Mouse (Mus musculus): ENCODE measurements at regions not wholly inside any gene's neighbourhood (a gene's known extent, or its start where the extent isn't known, plus 50 kb on each side); places are given as distances from the start of the nearest gene placed in this dataset.

DNA sequence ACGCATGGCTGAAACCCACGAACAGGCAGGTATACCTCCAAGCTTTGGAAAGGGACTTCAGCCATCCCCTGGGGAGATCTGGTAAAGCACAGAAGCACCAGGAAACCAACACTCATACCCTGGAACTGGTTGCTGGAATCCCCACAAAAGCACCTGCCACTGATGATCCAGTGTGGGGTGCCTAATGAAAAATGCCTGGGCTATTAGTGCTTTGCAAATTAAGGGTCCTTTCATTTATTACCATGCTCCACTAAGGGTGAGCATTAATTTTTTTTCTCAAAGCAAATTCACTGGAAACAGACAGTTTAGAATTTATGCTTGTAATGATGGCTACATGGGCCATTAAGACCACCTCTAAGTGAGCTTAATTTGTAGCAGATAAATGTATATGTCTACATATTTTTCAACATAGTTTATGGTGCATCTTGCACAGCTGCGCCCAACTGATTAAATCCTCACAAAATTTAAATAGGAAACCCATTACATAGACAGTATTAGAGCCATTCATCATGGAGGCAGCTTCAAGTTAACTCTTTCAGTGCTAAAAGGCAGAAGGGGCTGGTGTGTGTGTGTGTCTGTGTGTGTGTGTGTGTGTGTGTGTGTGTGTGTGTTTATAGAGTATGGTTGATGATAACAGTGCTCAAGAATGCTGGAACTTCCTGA is 201.8 kb downstream of the Cbln1 start:
- DNase-seq: no peak

DNA sequence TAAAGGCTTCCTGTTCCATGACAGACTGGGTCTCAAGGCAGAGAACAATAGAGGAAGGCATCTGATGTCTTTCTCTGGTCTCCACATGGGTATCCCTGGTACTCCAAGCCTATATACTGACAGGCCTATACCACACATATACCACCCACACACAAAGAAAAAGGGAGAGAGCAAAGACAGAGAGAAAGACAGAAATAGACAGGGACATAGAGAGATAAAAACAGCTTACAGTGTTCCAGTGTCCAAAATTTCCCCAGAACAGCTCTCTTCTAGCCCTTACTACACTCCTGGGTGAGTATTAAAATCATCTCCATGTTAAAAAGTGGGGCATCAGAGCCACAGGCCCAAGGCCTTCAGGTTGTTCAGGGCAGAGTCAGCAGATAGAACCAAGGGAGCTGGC is 204.2 kb downstream of the Cbln1 start:
- DNase-seq: no peak

DNA sequence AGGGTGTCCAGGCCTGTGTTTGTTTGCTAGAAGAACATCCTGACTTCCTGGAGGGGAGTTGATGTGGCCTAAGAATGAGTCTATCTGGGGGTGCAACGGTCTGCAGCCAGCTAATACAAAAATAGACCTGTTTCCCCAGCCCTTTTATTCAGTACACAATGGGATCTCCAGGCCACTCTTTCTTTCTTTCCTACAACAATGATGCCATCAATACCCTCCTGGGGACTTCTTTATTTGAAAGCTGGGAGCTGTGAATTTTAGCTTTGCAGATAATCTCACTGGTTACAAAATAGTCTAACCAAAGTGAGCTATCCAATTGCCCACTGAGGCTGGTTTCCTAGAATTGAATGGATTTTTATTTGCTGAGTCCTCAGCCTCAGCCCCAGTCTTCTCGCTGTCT is 207.4 kb downstream of the Cbln1 start:
- no peak for DNase-seq

DNA sequence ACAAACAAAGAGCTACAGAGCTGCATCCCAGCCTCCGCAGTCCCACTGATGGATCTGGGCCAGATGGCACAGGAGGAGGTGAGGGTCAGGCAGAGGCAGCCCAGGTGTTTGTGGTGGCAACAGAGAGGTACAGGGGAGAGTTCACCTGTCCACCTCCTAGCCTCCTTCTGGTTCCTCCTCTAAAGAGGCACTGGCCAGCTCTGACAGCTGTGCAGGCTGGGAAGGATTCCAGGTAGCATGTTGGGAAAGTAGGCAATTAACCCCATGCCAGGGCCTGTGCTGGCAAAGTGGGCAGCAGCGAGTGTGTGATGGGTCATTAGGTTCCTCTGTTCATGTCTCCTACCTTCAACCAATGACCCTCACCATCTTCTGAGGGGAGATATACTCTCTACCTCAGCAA is 212.1 kb downstream of the Cbln1 start:
- no peak for DNase-seq

DNA sequence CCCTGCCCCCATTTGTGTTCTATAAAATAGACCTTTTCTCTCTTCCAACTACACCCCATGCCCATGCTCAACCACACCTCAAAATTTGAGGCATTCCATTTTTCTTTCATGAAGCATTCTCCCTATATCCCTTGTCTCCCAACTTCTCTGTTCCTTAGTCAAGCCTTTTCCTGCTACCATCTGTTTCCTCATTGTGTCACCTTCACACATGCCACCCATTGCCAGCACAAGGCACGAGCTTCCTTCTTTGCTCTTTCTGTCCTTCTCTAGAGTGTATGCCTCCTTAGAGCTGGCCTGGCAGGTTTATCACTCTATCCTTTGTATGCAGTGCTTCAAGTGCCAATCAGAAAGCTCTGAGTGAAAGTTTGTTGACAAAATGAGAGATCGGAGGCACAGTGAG is 229.7 kb downstream of the Cbln1 start:
- DNase-seq: no peak

DNA sequence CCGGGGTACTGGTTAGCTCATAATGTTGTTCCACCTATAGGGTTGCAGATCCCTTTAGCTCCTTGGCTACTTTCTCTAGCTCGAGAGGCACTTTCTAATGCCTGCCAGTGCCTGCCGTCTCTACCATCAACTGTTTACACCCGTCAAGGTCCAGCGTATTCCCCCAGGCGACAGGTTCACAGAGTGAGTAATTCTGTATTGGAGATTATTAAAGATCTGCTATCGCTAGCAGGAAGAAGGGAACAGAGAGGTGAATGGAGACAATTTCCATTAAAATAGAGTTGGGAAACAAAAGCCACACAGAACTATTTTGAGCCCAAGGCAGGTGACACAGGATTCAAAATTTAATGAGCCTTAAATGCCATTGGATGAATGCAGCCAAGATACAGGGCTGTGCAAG is 235.2 kb downstream of the Cbln1 start:
- no peak for DNase-seq

DNA sequence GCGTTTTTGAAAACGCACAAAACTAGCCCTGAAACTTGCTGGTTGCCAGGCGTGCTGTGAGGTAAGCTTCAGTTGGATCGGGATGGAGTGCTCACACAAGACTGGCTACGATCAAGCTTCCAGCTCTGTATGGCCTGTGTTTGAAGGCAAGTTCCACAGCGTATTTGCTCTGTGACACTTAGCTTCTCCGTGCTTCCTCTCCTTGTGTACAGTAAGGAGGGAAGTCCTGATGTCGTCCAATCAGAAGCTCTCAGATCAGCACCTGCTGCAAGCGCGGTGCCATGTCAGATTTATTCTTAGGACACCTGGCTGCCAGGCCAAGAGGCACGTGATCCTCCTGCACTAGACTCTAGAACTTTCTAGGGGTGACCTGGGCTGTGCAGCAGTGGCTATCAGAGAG is 236.0 kb downstream of the Cbln1 start:
- DNase-seq: no peak

DNA sequence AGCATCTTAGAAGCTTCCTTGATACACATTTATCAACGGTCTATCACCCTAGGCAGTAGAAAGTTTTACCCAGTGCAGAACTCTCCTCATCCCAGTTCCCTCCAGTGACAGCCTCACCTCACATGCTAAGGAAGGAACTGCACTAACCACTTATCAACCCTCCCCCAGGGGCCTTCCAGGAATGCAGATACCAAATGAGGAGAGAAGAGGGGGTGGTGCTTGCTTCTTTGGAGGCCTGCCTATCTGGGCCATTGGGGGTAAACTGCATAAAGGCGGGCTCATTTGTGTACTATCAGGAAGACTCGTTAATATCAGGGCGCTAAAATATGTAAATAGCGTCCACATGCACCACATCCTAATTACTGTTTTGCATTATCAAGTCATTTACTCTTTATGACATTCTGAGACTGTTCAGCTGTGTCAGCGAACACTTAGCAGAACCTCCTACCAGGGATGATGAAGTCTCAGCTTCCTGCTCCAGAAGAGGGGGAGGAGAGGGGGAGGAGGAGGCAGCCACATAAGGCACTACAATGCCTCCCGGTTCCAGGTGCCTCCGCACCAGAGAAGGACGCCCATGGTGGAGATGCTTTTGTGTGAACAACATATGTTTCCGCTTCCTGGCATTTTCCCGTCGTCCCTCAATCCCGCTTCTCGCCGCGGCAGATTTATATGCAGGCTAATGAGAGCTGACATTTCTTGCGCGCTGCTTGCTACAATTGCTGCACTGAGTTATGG is 236.9 kb downstream of the Cbln1 start:
- DNase-seq: no peak

DNA sequence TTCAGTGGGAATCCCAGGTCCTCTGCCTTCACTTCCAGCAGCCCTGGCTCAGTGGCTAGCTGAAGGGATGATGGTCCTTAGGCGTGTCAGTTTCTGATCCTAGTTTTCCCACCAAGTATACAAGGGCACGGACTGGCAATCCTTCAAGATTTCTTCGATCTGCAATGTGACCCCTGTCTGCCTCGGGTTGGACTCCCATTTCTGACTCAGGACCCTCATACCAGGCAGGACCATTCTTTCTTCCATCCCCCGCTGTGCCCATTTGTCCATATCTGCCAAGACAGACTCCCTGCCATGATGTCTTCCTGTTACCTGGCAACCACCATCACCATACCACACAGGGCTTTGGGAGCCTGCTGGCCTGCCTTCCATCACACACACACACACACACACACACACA is 238.1 kb downstream of the Cbln1 start:
- no peak for DNase-seq

DNA sequence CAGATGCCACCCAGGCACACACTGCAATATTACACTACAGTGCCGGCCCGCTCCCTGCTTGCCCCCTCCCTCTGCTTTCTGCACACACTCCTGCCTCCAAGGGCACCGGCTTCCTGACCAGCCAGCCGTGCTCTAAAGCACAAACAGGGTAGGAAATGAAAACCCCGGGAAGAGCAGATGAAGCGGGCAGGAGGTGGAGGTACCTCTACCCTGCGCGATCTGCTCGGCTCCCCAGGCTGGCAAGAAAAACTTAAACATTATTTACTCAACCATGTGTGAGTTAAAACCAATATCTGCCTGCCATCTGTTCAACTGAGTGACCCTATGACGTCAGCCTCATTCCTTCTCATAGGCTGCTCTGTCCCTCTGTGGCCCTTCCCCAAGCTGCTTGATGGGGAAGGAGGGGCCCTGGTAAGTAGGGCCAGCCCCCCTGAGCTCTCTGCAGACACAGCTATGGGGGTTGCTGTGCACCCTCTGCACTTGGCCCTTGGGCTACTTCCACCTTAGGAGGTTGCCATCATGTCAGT is 238.5 kb downstream of the Cbln1 start:
- DNase-seq: peak; percentile 10

DNA sequence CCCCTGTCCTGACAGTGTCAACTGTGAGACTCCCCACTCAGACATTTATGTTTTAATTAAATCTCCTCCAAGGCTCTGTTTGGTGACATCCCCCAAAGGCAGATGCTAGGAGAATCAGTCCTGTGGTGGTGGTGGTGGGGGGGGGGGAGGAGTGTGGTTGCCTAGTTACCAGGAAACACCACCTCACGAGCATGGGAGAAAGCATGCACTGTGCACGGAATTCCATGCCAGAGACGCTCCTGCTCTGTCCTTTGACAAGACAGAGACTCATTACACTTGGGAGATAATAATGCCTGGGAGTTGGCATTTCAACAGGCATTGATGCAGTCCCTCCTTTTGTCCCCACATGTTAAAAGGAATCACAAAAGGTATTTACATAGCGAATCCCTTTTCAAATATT is 240.6 kb downstream of the Cbln1 start:
- DNase-seq: no peak

DNA sequence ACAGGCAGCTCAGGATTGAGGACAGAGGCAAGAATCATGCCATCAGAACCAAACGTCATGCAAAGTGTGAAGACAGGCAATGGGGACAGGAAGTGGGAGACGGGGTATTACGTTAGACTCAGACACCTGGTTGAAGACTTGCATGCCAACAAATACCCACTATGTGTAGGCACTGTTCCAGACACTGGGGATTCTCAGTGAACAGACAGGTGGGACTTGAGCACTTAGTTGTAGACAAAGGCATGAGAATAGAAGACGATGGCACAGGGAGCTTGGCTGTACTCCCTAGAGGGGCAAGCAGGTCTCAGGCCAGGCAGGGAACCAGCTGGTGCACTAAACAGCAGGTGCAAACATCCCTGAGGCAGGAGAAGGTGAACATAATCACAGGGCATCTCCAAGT is 242.3 kb downstream of the Cbln1 start:
- DNase-seq: no peak

DNA sequence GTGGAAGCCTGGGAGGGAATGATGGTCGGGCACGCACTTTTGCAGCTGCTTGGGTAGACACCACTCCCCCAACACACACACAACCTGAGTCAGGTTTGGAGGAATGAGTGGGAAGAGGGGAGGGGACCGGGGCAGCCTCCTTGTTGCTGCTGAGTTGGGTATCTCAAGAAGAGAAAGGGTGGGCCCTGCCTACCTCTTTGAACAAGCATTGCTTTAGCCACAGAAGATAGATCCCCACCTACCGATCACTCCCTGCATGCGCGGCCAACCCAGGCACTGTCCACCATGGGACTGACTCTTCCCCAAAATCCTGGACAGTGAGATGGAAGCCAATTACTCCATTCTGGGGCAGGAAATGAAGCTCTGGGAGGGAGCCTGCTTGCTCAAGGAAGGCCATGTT is 243.2 kb downstream of the Cbln1 start:
- no peak for DNase-seq

DNA sequence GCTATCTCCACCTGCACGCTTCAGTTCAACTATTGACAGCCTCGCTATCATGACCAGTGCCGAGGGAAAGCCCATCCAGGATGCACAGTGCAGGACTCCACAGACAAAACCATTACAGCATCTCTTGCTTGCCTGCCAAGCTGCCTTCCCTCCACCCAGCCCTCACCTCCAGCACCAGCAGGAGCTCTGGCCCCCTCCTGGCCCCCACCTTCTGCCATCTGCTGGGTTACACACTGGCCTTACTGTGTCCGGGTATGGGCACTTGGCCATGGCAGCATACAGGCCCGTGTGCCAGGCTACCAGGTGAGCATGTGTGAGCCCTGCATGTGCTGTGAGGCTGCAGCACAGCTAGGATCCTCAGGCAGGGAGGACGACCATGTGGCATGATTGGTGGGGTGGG is 243.6 kb downstream of the Cbln1 start:
- peak; percentile 16 for DNase-seq

DNA sequence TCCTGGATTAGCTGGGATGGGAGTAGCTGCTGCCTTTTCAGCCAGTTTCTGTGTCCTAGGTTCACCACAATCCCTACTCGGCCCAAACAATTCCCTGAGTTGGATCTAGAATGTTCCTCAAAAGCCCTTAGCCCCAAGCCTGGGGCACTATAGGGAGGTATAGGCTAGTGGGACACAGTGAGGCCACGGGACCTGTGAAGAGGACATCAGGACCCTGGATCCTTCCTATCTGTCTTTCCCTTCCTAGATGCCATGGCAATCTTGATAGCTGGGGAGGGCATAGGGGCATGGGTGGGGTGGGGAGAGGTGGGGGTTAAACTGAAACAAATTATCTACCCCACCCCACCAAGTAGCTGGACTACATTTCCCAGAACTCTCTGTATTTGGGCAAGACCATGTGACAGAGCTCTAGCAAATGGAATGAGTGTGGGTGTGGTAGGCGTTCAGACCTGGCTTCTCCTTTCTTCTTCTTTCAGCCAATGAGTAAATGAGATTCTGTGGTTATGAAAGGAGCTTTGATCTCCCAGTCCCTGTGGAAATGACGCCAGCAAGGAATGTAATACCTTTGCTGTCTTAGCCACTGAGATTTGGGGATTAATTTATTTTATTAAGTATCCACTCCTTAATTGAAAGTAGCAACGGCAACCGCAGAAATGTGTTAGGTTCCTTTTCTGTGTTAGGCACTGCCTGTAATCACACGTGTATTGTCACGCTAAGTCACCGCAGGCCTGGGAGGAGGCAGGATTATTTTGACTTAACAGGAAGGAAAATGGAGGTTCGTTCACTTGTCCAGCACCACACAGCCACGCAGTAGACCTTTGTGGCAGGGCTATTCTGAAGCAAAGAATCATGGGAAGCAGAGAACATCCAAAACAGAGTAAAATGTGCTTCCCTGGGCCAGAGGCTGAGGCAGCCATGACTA is 246.6 kb downstream of the Cbln1 start:
- DNase-seq: no peak

DNA sequence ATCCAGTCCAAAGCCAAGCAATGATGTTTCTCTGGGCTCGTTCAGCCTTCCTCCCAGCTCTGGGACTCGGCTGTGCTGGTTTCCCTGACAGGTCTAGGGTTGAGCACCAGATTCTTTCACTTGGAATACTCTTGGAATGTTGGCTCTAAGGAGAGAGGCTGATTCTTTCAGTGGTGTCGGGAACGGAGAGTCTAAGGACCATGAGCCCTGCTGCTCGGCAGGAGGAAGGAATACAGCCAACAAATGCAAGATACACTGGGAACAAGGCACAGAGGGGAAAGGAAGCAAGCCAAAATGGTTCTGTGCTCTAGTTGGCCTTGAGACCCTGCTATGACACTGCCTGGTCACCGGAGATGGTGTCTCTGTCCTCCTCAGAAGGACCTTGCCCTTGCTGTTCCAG is 251.8 kb downstream of the Cbln1 start:
- no peak for DNase-seq

DNA sequence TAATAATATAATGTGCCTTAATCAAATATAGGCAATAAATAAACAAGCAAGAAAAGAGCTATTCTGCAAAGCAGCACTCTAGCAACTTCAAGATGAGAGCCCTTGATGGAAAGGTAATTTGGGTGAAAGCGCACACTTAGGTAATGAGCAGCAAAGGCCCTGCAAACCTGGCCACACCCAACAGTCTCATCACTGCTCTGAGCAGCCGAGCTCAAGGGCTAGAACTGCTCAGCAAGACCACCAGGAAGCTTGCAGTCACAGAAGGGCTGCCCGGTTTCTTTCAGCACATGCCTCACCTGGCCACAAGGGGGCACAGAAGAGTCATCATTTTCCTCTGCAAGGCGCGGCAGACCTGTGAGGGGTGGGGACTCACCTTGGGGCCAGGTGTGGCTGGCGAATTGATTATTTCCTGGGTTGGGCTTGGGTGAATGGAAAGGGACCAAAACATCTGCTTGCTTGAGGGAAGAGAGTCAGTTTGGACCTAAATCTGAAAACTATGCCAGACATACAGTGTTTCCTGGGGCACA is 253.4 kb downstream of the Cbln1 start:
- DNase-seq: peak; percentile 21

DNA sequence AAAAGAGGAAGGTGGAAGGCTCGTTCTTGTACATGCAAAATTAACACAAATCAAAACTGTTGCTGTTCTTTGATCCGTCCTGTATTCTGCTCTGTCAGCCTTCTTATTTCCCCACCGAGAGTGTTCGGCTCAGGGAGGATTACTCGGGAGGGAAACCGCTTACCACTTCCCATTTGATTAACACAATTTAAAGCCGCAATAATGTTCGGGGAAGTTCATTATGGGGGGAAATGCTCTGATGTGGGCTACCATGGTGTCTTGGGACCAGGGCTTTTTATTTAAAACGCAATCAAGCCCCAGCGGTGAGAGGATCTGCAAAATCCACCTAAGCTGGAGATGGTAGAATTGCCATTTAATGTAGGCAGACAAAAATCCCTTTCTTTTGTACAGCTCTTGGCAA is 257.4 kb downstream of the Cbln1 start:
- no peak for DNase-seq

DNA sequence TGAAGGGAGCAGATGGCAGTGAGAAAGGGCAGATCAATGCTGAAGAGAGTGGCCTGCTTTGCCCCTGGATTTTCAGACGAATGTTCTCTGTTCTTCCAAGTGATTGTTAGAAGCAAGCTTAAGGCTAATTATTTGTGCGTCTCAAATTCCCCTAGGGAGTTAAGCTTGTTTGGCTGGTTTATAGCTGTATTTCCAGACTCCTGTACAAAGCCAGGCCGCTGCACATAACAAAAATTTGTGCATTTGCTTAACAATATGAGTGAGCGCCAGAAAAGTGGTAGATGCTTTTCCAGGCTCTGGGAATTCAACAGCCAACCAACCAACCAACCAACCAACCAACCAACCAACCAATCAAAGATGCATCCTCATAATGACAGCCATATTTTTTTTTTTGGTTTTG is 261.9 kb downstream of the Cbln1 start:
- no peak for DNase-seq

DNA sequence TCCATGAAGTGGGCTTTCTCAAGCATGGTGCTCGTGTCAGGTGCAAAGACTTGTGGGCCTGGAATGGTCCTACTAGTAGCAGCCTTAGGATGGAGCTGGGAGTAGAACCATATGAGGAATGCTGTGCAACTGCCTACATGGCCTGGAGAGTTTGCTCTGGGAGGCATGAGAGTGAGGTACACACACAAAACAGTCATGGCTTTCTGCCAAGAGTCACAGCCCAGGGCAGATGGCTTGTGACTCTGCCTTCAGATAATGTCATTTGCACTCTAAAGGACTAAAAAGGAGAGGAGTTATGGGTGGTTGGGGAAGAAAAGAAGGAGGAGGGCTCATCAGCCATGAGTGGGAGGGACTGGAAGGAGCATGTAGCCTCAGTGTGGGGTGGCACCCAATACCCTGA is 263.1 kb downstream of the Cbln1 start:
- no peak for DNase-seq

DNA sequence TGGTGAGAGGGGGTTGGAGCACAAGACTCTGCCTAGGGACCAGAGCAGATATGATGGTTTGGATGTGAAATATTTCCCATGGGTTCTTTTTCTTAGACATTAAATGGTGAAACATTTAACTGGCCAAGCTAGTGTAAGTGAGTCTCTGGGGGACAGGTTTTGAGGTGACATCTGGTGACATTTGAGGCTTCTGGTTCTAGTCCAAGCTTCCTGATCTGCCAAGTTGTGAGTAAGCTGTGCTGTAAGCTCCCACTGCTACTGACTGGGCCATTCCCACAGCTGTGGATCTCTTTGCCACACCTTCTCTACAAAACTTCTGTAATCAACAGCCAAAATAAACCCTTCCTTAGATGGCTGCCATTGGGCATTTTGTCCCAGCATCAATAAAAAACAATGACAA is 264.4 kb downstream of the Cbln1 start:
- DNase-seq: no peak

DNA sequence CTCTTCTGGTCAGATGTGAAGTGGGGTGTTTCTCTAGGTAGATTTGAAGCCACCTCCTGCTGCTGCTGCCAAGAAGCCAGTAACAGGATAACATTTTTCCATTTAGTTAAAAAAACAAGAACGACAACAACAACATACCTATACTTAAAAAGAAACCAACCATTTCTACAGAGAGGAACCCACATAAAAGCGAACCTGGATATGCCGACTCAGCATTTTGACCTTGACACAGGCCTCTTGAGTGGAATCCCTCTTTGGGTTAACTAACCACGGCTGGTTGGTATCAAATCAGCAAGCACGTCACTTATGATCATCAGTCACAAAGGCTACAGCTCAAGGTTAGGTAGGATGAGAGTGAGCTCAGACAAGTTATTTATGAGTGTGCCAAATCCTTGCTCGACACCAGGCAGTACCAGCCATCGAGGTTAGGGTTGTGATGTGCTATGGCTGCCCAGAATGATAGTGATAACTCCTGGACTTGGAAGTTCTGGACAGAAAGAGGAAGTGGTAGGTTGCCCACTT is 269.7 kb downstream of the Cbln1 start:
- DNase-seq: no peak
